Mouse (Mus musculus) mouse trophoblast stem cell (cell line): Measurements from ENCODE around the gene Hdac5.

Experiments
- in situ Hi-C, 2 experiments: fragments of 300-500 bp; cut with MseI, MboI; formaldehyde crosslinking; loops; 2 replicates in 1 of 2; 3 replicates in 1 of 2; pipeline ENCODE4 v1.15.1; 2025

The Hdac5 gene

GRCm38 (mm10) chr11:102236022-102236421, 6.1 kb upstream of the Hdac5 start:
- in situ Hi-C loops, result no loop called here

- in situ Hi-C loops, result no loop called here
Observed at GRCm38 (mm10) chr11:102229331-102229953, 524 bp downstream of the Hdac5 start.

GRCm38 (mm10) chr11:102228646-102229268, 1.2 kb downstream of the Hdac5 start:
- in situ Hi-C loops, result no loop called here

- in situ Hi-C loops, result no loop called here
Observed at GRCm38 (mm10) chr11:102228191-102228545, 1.8 kb downstream of the Hdac5 start.

GRCm38 (mm10) chr11:102227270-102228190, 2.4 kb downstream of the Hdac5 start:
- in situ Hi-C loops, result no loop called here

- in situ Hi-C loops, result no loop called here
Observed at GRCm38 (mm10) chr11:102226067-102226978, 3.6 kb downstream of the Hdac5 start.

- in situ Hi-C loops, result no loop called here
Observed at GRCm38 (mm10) chr11:102225221-102225620, 4.7 kb downstream of the Hdac5 start.

GRCm38 (mm10) chr11:102224686-102225085, 5.3 kb downstream of the Hdac5 start:
- in situ Hi-C loops, result no loop called here

GRCm38 (mm10) chr11:102223166-102223565, 6.8 kb downstream of the Hdac5 start:
- in situ Hi-C loops, result no loop called here

- in situ Hi-C loops, result no loop called here
Observed at GRCm38 (mm10) chr11:102221954-102222351, 8.0 kb downstream of the Hdac5 start.

GRCm38 (mm10) chr11:102221243-102221953, 8.6 kb downstream of the Hdac5 start:
- in situ Hi-C loops, result no loop called here

GRCm38 (mm10) chr11:102220451-102220850, 9.5 kb downstream of the Hdac5 start:
- in situ Hi-C loops, result no loop called here

- in situ Hi-C loops, result no loop called here
Observed at GRCm38 (mm10) chr11:102219994-102220346, 10.0 kb downstream of the Hdac5 start.

- in situ Hi-C loops, result no loop called here
Observed at GRCm38 (mm10) chr11:102219247-102219993, 10.5 kb downstream of the Hdac5 start.

- in situ Hi-C loops, result no loop called here
Observed at GRCm38 (mm10) chr11:102218783-102219182, 11.2 kb downstream of the Hdac5 start.

GRCm38 (mm10) chr11:102217876-102218430, 12.0 kb downstream of the Hdac5 start:
- in situ Hi-C loops, result no loop called here

- in situ Hi-C loops, result no loop called here
Observed at GRCm38 (mm10) chr11:102217396-102217795, 12.6 kb downstream of the Hdac5 start.

- in situ Hi-C loops, result no loop called here
Observed at GRCm38 (mm10) chr11:102216886-102217240, 13.1 kb downstream of the Hdac5 start.

GRCm38 (mm10) chr11:102216056-102216885, 13.7 kb downstream of the Hdac5 start:
- in situ Hi-C loops, result no loop called here
